Mouse (Mus musculus) C2C12 (cell line): ENCODE data around the gene Usp35. TPM values are rescaled to one million over a fixed set of nuclear protein-coding genes. Genes with fewer than 3 reads are reported as not detected.

Experiments
- H3K27me3 ChIP-seq: one replicate; pipeline ENCODE4 v1.6.1; 2011; ENCODE audit not compliant: control insufficient read depth, insufficient read depth, insufficient read length
- H3K36me3 ChIP-seq: one replicate; pipeline ENCODE4 v1.6.1; 2011; ENCODE audit not compliant: control insufficient read depth, insufficient read depth
- H3K4me3 ChIP-seq: one replicate; pipeline ENCODE4 v1.5.1; 2011; ENCODE audit warnings: mild to moderate bottlenecking, control low read depth; ENCODE audit not compliant: poor library complexity, insufficient read depth, severe bottlenecking
- H3K79me2 ChIP-seq: one replicate; pipeline ENCODE4 v1.6.1; 2011; ENCODE audit not compliant: control insufficient read depth, insufficient read depth
- H3K79me3 ChIP-seq: one replicate; pipeline ENCODE4 v1.6.1; 2011; ENCODE audit warnings: low read depth, control low read depth
- H3ac ChIP-seq: one replicate; pipeline ENCODE3; 2011; ENCODE audit warnings: low read depth; ENCODE audit not compliant: control insufficient read depth, insufficient read length
- CEBPB ChIP-seq: IDR thresholded peaks from one replicate; pipeline ENCODE4 v1.6.1; 2011; ENCODE audit warnings: low read depth, mild to moderate bottlenecking, control low read depth, moderate library complexity
- CTCF ChIP-seq: IDR thresholded peaks from one replicate; pipeline ENCODE4 v1.5.1; 2011; ENCODE audit not compliant: control insufficient read depth, insufficient read depth, insufficient read length
- FOSL1 ChIP-seq: IDR thresholded peaks from one replicate; pipeline ENCODE4 v1.8.0; 2011; ENCODE audit warnings: mild to moderate bottlenecking, low read length; ENCODE audit not compliant: poor library complexity, insufficient read depth, severe bottlenecking
- MAX ChIP-seq: IDR thresholded peaks from one replicate; pipeline ENCODE4 v1.6.1; 2011; ENCODE audit warnings: mild to moderate bottlenecking, control low read depth
- MYOD1 ChIP-seq: IDR thresholded peaks from one replicate; pipeline ENCODE4 v1.6.1; 2011; ENCODE audit warnings: low read depth; ENCODE audit not compliant: control insufficient read depth, insufficient read length
- MYOG ChIP-seq: IDR thresholded peaks from one replicate; pipeline ENCODE4 v1.6.1; 2011; ENCODE audit not compliant: control insufficient read depth, insufficient read length; ENCODE audit errors: extremely low read depth
- USF1 ChIP-seq: IDR thresholded peaks from one replicate; pipeline ENCODE4 v1.6.1; 2011; ENCODE audit warnings: low read depth, mild to moderate bottlenecking, control low read depth, moderate library complexity
- polyA plus RNA-seq: library from polyadenylated mRNA; unstranded; fragments of >200 nt; fragmentation: generic; extraction: Trizol; gene quantifications from one replicate; pipeline ENCODE4 v1.2.1, GENCODE M21; 2012; ENCODE audit warnings: missing spikeins

The Usp35 gene
- polyA plus RNA-seq, 1 experiment = 1.1 TPM

- Histone ChIP-seq H3K79me2 (no peaks in the 10 kb centered on the region), H3K27me3 (no peaks in the 10 kb centered on the region), H3K4me3 (no peak overlapping the region), H3ac (no peak overlapping the region), H3K79me3 (no peaks in the 10 kb centered on the region), H3K36me3 (no peaks in the 10 kb centered on the region)
- TF ChIP-seq FOSL1 (no peak), MYOG (no peak), CTCF (no peak), USF1 (no peak), CEBPB (no peak), MAX (no peak), MYOD1 (no peak)
Observed at GRCm38 (mm10) chr7:97356253-97356652, 24.4 kb upstream of the Usp35 start.

- Histone ChIP-seq H3K79me2 (no peaks in the 10 kb centered on the region), H3K79me3 (no peaks in the 10 kb centered on the region), H3K4me3 (no peak overlapping the region), H3ac (no peak overlapping the region), H3K36me3 (no peaks in the 10 kb centered on the region), H3K27me3 (no peaks in the 10 kb centered on the region)
- no peak for TF ChIP-seq MYOD1
- TF ChIP-seq FOSL1 = no peak
- TF ChIP-seq USF1 = no peak
- TF ChIP-seq CEBPB = no peak
- TF ChIP-seq MYOG = no peak
- TF ChIP-seq CTCF = no peak
- TF ChIP-seq MAX = no peak
Observed at GRCm38 (mm10) chr7:97355068-97355841, 23.4 kb upstream of the Usp35 start.

GRCm38 (mm10) chr7:97353356-97353755, 21.5 kb upstream of the Usp35 start:
- no peak overlapping the region for H3K4me3 ChIP-seq
- no peaks in the 10 kb centered on the region for H3K79me2 ChIP-seq
- H3K27me3 ChIP-seq = no peaks in the 10 kb centered on the region
- no peaks in the 10 kb centered on the region for H3K36me3 ChIP-seq
- TF ChIP-seq MYOG = no peak
- TF ChIP-seq MAX = no peak
- TF ChIP-seq CTCF = no peak
- no peak for TF ChIP-seq USF1
- no peak for TF ChIP-seq CEBPB
- TF ChIP-seq MYOD1 = no peak
- TF ChIP-seq FOSL1 = no peak
- no peak overlapping the region for H3ac ChIP-seq
- no peaks in the 10 kb centered on the region for H3K79me3 ChIP-seq

- H3K79me3 ChIP-seq = no peaks in the 10 kb centered on the region
- H3K36me3 ChIP-seq = no peaks in the 10 kb centered on the region
- TF ChIP-seq CTCF = no peak
- no peak for TF ChIP-seq FOSL1
- TF ChIP-seq MYOD1 = no peak
- no peak for TF ChIP-seq CEBPB
- TF ChIP-seq USF1 = no peak
- TF ChIP-seq MYOG = no peak
- TF ChIP-seq MAX = no peak
- H3K27me3 ChIP-seq = no peaks in the 10 kb centered on the region
- H3K4me3 ChIP-seq = no peak overlapping the region
- no peak overlapping the region for H3ac ChIP-seq
- H3K79me2 ChIP-seq = no peaks in the 10 kb centered on the region
Observed at GRCm38 (mm10) chr7:97351792-97352513, 20.1 kb upstream of the Usp35 start.

GRCm38 (mm10) chr7:97350891-97351290, 19.1 kb upstream of the Usp35 start:
- Histone ChIP-seq H3K36me3 (no peaks in the 10 kb centered on the region), H3K4me3 (no peak overlapping the region), H3ac (no peak overlapping the region), H3K79me2 (no peaks in the 10 kb centered on the region), H3K27me3 (no peaks in the 10 kb centered on the region), H3K79me3 (no peaks in the 10 kb centered on the region)
- TF ChIP-seq USF1 (no peak), MYOD1 (no peak), MAX (no peak), CEBPB (no peak), MYOG (no peak), FOSL1 (no peak), CTCF (no peak)
